Mouse (Mus musculus) kidney, postnatal 25 days (tissue): ENCODE results near the gene Ugt3a1.
"Not testable (repeated sequence)": the region's sequence is repeated elsewhere in the genome, so short reads cannot be mapped to it uniquely, and the experiment has no call there.

Source experiments
- DNase-seq, 2 experiments: peaks; one replicate each; pipeline ENCODE4 v3.0.0; 2021; ENCODE audit warnings: mixed read lengths in 2 of 2

Ugt3a1 gene

GRCm38 (mm10) chr15:9276838-9277295, at the start of gene Ugt3a1:
Ugt3a1 (plus strand) TSS chr15:9276888.
- DNase-seq: no peak

GRCm38 (mm10) chr15:9230917-9231316, 45.8 kb upstream of the Ugt3a1 start:
- DNase-seq: not testable (repeated sequence)

- DNase-seq: no peak
Observed at GRCm38 (mm10) chr15:9246345-9246744, 30.3 kb upstream of the Ugt3a1 start.

- DNase-seq: peak in 1 of 2 experiments; percentile 10
Observed at GRCm38 (mm10) chr15:9252891-9253290, 23.8 kb upstream of the Ugt3a1 start.

GRCm38 (mm10) chr15:9260621-9261020, 16.1 kb upstream of the Ugt3a1 start:
- no peak for DNase-seq

- no peak for DNase-seq
Observed at GRCm38 (mm10) chr15:9271876-9272275, 4.8 kb upstream of the Ugt3a1 start.

DNA sequence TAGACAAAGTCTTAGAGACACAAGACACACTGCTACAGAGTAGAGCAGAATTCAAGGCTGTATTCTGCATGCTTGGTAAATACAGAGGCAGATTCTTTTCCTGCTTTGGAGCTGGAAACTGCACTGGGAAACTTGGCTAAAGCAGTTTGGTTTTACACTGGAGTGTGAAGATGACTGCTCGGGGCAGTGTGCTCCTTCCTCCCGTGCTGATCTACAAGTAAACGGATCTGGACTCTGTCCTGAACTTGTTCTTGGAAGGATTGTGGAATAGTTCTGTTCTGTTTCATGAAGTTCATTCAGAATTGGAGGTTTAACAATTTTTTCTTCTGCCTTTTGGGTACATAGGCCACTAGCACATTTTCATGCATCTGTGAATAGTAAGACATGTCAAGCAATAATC, 2.3 kb downstream of the Ugt3a1 start:
- peak; percentile 31 to 68 for DNase-seq

- peak in 1 of 2 experiments; percentile 20 for DNase-seq
Observed at GRCm38 (mm10) chr15:9279596-9279995, 2.9 kb downstream of the Ugt3a1 start.

DNA sequence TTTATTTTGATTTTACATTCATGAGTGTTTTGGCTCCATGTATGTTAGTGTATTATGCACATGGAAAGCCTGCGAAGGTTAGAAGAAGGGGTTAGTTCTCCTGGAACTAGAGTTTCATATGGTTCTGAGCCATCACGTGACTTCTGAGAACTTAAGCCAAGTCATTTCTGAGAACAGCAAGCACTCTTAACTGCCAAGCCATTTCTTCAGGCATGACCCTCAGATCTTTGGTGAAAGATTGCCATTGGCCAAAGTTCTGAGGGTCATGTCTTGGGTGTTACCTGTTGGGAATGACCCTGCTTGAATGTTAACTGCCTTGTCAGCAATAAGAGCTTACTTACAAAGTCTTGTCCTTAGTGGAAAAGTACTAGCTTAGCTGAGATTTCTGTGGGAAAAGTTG, 6.5 kb downstream of the Ugt3a1 start:
- no peak for DNase-seq

GRCm38 (mm10) chr15:9289660-9290059, 13.0 kb downstream of the Ugt3a1 start:
- no peak for DNase-seq

GRCm38 (mm10) chr15:9305978-9306692, 29.4 kb downstream of the Ugt3a1 start:
- DNase-seq: no peak

DNA sequence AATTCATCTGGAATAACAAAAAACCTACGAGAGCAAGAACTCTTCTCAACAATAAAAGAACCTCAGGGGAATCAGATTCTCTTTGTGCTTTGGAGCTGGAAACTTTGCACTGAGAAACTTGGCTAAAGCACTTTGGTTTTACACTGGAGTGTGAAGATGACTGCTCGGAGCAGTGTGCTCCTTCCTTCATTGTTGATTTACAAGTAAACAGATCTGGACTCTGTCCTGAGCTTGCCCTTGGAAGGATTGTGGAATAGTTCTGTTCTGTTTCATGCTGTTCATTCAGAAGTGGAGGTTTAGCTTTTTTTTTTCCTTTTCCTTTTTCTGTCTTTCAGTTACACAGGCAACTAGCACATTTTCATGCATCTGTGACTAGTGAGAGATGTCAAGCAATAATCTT, 57.9 kb downstream of the Ugt3a1 start:
- peak; percentile 31 to 51 for DNase-seq

- peak in 1 of 2 experiments; percentile 40 for DNase-seq
Observed at GRCm38 (mm10) chr15:9335341-9335740, 58.7 kb downstream of the Ugt3a1 start, which contains the start of gene Ugt3a2. Ugt3a2 (plus strand) TSS chr15:9335550.

DNA sequence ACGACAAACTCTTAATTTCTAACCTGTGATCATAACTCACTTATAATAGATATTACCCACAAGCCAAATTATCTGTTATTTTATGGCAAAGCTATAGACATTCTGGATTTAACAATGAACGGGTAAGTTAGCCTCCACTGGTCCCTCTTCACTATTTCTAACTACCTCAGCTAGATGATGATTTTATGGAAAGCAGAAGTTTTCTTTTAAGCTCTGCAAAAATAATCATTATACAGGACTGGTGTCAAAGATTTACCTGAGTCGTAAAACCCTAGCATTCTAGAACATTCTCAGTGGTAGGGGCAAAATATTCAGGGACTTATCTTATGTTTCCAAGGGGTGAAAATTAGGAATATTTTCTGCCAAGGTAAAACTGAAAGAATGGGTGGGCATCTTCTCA, 59.9 kb downstream of the Ugt3a1 start:
- no peak for DNase-seq

GRCm38 (mm10) chr15:9337021-9337420, 60.3 kb downstream of the Ugt3a1 start:
- peak; percentile 54 to 63 for DNase-seq

DNA sequence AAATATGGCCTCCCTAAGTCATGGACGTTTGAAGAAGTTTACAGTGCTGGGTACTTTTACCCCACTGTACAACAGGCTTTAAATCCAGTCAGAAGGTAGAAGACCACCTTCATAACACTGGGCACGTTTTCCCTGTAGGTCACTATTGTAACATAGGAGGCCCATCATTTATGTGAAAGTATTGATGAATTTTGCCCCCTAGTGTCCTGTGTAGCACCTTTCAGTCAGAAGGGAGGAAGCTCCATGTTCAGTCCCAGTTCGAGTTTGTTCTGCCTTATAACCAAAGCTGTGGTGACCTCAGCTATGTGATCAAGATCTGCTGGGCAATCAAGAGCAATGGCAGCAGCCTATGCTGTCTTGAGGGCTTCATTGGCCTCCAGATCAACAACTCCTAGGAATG, 72.1 kb downstream of the Ugt3a1 start:
- no peak for DNase-seq

GRCm38 (mm10) chr15:9362801-9363200, 86.1 kb downstream of the Ugt3a1 start:
- DNase-seq: peak in 1 of 2 experiments; percentile 7
